Mouse (Mus musculus) gastrocnemius, postnatal 10 days (tissue): ENCODE measurements around the gene 2310030G06Rik. TPM values are rescaled to one million over a fixed set of nuclear protein-coding genes. Genes with fewer than 3 reads are reported as not detected.

Experiments used
- DNase-seq: peaks from one replicate; pipeline ENCODE4 v3.0.0; 2021; ENCODE audit warnings: mixed read lengths
- total RNA-seq, 2 experiments: library from RNA; stranded (reverse); gene quantifications; 2 replicates each; pipeline ENCODE4 v1.2.3; 2021

2310030G06Rik gene
- total RNA-seq, 2 experiments from 2014 or later: 1.8 to 2.2 TPM

DNA sequence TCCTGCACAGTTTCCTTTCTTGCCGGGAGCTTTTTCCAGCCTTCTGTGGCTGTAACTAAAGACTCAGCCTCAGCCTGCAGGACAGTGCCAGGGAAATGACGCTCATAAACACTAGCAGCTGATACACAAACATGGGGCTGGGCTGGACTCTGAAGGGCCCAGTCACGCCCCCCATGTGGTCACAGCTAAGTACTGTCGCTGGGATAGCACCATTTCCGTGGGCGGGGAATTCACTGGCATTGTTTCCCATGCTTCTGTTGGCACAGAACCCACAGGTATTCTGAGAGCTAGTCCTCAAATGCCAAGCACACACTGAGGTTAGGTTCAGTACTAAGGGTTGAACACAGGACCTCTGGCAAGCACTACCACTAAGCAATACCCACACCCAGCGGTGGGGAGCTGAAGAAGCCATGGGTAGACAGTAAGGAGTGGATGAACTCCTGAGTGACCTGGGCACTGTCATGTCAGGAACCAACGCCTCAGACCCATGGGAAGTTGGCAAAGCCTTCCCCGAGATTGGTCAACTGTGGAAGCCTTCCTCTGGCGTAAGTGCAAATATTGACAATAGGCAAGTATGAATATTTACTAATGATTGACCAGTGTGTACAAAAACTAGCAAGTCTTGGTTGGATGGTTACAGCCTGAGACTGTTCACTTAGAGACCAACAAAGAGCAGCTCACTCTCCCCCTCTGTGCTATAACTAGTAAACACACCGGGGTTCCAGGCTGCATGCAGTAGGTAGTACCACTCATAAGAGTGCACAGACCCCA is 45.2 kb downstream of the 2310030G06Rik start:
- peak; percentile 48 for DNase-seq

DNA sequence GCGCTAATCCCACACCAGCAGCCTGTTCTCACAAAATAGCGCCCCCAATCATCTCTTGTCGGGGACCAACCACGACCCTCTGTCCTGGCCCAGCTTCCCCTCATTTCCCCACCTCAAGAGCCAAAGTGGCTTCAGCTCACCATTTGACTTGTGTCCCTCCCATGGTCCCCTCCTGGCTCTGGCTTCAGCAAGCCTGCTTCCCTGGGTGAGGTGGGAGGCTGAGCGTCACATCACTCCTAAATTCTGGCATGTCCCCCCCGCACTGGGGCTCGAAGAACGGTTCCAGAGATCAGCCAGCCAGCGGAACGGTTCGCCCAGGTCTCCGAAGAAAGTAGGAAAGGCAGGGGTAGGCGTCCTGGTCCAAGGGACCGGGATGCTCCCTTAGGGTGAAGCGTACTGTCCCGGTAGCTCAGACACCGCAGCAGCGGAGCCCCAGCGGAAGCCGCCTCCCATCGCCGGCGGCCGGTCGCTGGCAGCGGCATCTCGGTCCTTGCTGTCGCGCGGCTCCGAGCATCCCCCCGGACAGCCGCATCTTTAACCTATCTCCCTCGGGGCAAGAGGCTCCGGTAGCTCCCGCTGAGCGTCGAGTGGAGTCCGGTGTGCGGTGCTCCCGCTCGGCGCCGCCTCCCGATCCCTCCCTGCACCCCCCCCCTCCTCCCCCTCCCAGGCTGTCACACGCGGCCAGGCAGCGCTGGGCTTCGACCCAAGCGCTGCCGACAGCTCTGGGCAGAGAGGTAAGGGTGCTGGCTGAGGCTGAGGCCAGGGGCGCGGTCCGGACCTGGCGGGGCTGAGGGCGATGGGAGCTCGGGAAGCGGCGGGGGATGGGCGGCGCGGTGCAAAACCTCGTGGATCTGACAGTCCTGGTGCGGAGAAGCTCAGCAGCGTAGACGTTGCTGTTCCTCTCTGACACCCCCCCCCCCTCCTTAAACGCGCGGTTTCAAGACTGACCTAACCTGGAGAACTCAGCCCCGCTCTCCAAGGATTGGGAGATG is 47.6 kb downstream of the 2310030G06Rik start:
- DNase-seq: peak; percentile 45

DNA sequence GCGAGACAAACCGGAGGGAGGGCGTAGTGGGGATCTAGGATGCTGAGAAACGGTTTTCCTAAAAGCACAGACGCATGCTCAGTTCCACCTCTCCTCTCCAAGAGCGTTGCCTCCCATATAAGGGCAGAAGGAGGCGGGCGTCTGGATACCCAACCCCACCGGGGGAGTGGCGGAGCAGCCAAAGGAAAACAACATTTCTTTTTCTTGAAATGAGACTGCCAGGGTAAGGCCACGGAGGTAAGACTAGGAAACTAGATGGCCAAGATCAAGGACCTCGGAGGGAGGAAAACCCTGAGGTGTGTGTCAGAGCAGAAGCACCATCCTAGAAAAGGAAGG is 48.7 kb downstream of the 2310030G06Rik start:
- DNase-seq: peak; percentile 64

DNA sequence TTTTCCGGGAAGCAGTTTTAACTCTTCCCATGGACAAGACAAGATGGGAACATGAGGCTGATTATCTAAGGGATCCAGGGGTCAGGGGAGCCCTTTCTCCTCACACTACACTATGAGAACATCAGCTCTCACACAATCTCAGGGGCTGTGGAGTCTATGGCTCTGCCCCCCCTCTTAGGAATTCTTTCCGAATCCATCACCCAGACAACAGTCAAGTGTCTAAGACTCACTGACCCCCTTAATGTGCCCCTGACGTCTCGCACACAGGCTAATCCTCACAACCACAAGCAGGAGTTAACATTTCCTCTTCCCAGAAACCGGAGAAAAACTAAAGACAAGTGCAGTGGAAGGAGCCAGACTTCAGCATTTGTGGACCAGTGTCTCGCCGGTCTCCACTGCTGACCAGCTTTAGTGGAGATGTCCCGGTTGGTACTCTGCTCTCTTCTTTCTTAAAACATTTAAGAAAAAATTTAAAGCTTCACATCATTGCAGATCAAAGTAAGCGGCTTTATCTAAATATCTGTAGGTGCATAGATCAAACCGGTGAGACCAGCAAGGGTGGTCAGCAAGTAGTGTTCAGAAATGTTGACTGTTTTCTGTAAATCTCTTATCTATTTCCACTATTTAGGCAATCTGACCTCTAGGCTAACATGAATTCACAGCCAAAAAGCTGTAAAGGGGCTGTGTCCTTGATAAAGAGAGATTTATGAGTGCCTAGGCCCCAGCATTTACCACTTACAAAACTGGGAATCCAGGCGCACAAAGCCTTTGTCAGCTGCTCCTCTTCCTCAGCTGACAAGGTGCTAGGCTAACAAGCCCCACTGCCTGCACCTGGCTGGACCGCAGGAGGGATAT is 49.3 kb downstream of the 2310030G06Rik start:
- no peak for DNase-seq

DNA sequence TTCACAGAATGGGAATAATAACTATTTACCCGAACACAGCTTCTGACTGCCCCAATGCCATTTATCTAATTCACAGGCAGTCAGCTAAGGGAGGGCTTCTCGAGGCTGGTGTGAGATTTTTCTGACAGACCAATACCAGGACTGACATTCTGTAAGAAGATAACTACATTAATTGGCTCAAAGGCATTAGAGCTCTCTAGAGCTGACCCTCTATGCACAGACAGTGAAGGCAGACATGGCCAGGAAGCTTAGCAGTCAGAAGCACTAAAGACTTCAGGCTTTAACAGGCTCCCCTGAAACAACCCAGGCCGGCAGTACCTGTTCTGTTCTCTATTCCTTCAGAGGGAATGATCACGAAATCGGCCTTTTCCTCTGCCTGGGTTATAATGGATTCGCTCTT is 51.2 kb downstream of the 2310030G06Rik start:
- DNase-seq: no peak

DNA sequence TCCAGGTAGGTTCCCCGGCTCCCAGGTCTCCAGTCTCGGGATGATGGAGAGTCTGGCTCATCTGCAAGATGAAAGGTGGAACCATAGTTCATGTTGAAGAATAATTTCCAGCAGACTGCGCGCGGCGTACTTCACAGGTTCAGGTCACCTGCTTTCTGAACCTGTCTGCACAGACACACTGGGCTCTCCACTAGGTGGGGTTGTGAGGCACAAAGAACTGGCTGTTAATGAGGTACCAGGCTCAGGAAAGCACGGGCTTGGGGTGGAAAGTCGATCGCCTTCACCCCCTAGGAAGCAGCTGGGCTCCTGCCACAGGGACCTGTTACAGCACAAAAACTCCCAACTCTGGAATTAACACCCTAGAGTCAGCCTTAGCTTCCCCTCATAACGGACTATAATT is 52.7 kb downstream of the 2310030G06Rik start:
- peak; percentile 19 for DNase-seq

DNA sequence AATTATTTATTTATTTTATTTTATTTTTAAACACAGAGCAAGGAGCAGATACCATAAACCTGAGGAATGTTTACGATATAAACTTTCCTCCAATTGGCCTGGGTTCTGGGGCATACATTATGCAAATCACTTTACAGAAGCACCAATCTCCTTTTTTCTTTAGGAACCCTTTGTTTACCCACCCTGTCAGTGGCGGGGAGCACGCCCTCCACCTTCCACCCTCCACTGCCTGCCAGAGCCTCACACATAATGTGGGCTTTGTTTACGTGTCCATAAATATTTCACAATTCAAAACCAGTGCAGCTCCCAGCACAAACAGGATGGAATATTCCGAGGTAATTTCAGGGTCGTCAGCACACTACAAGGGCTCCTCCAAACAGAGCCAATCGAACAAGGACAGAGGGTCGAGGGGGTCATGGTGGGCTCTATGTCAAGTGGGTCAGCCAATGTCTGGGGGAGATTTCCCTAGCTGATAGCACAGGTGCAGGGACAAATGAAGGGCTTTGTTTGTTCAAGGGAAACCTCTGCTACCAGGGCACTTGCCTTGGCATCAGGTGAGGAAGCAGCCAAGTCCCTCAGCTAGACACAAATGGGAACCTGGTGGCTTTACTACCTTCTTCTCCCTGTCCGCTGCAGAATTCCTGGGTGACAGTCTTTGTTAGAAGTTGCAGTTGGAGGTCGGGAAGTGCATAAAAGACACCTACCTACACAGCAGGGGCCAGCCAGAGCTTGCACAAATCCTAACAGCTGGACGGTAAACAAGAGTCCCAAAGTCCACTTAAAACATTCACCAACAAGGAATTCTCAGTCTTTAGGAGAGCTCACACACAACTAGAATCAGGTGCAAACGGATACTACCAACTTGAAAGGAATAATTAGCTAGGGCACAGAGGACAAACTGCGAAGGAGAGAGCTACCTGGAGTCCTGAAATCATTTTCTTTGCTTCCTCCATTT is 53.4 kb downstream of the 2310030G06Rik start:
- no peak for DNase-seq

Other genes with a start within 250 kb of the 2310030G06Rik start
- gene Pts, start 217.8 kb downstream of the 2310030G06Rik start, total RNA-seq: 10 to 100 TPM; 19.0 to 19.3 TPM
- 1 to 10 TPM in 1 of 2 experiments, under 1 TPM in 1; 0.90 to 1.2 TPM for gene Il18, start 191.7 kb downstream of the 2310030G06Rik start, total RNA-seq
- under 1 TPM; 0.14 to 0.27 TPM for gene Bco2, start 191.4 kb downstream of the 2310030G06Rik start, total RNA-seq
- gene Tex12, start 185.2 kb downstream of the 2310030G06Rik start, total RNA-seq: not detected
- gene Sdhd, start 142.7 kb downstream of the 2310030G06Rik start, total RNA-seq: 100 to 1,000 TPM; 321 to 381 TPM
- gene Timm8b, start 142.6 kb downstream of the 2310030G06Rik start, total RNA-seq: 100 to 1,000 TPM; 140 to 148 TPM
- under 1 TPM; 0.27 to 0.42 TPM for gene Pih1d2, start 129.2 kb downstream of the 2310030G06Rik start, total RNA-seq
- gene Nkapd1, start 129.1 kb downstream of the 2310030G06Rik start, total RNA-seq: 10 to 100 TPM; 12.2 to 16.0 TPM
- gene Dlat, start 86.8 kb downstream of the 2310030G06Rik start, total RNA-seq: 100 to 1,000 TPM; 196 to 235 TPM
- 1 to 10 TPM; 6.2 to 9.3 TPM for gene Dixdc1, start 7.0 kb downstream of the 2310030G06Rik start, total RNA-seq
- 100 to 1,000 TPM; 667 to 687 TPM for gene Cryab, start 4.8 kb upstream of the 2310030G06Rik start, total RNA-seq
- 100 to 1,000 TPM; 120 to 128 TPM for gene Hspb2, start 5.8 kb upstream of the 2310030G06Rik start, total RNA-seq
- gene Fdxacb1, start 21.7 kb upstream of the 2310030G06Rik start, total RNA-seq: 1 to 10 TPM; 4.0 to 4.9 TPM
- 10 to 100 TPM in 1 of 2 experiments, 1 to 10 TPM in 1; 8.2 to 13.4 TPM for gene Alg9, start 28.5 kb upstream of the 2310030G06Rik start, total RNA-seq
- 10 to 100 TPM; 11.4 to 12.6 TPM for gene 1110032A03Rik, start 29.0 kb upstream of the 2310030G06Rik start, total RNA-seq
- gene Ppp2r1b, start 98.8 kb upstream of the 2310030G06Rik start, total RNA-seq: 10 to 100 TPM in 1 of 2 experiments, 1 to 10 TPM in 1; 7.0 to 10.3 TPM